Mouse (Mus musculus) kidney, adult 2 months (tissue): ENCODE measurements around the gene Sdk1.

Experiments used
- CTCF ChIP-seq: fragments of 200-500 bp; conservative IDR thresholded peaks from 2 replicates; pipeline ENCODE4 v1.5.1; 2011; ENCODE audit warnings: low read depth, mild to moderate bottlenecking, control low read depth, low read length, moderate library complexity, mixed read lengths; ENCODE audit not compliant: insufficient read depth, insufficient read length
- POLR2A ChIP-seq: fragments of 200-500 bp; IDR thresholded peaks from one replicate; pipeline ENCODE4 v1.6.1; 2011; ENCODE audit warnings: low read depth, low read length, control low read depth

- TF ChIP-seq CTCF: no peak
- no peak for TF ChIP-seq POLR2A
These were observed 83.6 kb downstream of the Sdk1 start for GRCm38 (mm10) chr5:141324910-141325309.
